Mouse (Mus musculus) hindbrain, embryonic 12.5 days (tissue): ENCODE measurements around the gene Sytl1. TPM values are rescaled to one million over a fixed set of nuclear protein-coding genes. Genes with fewer than 3 reads are reported as not detected.

Source experiments
- ATAC-seq: fragments of 200-750 bp; cut with Nextera tagmentation; 2 replicates; pipeline ENCODE4 v1.8.0; 2017; ENCODE audit warnings: moderate TSS enrichment; ENCODE audit not compliant: low FRiP score
- H3K27ac ChIP-seq: fragments of 300-500 bp; sonication (generic); 2 replicates; pipeline ENCODE4 v1.5.1; 2016; ENCODE audit warnings: mild to moderate bottlenecking
- H3K27me3 ChIP-seq: fragments of 300-500 bp; sonication (generic); 2 replicates; pipeline ENCODE4 v1.6.1; 2016; ENCODE audit warnings: mild to moderate bottlenecking
- H3K36me3 ChIP-seq: fragments of 300-500 bp; sonication (generic); 2 replicates; pipeline ENCODE4 v1.6.1; 2016; ENCODE audit warnings: mild to moderate bottlenecking
- H3K4me1 ChIP-seq: fragments of 300-500 bp; sonication (generic); 2 replicates; pipeline ENCODE4 v1.6.1; 2016
- H3K4me2 ChIP-seq: fragments of 300-500 bp; sonication (generic); replicated peaks from 2 replicates; pipeline ENCODE4 v1.6.1; 2016; ENCODE audit warnings: mild to moderate bottlenecking
- H3K4me3 ChIP-seq: fragments of 300-500 bp; sonication (generic); 2 replicates; pipeline ENCODE4 v1.5.1; 2016; ENCODE audit warnings: mild to moderate bottlenecking
- H3K9ac ChIP-seq: fragments of 300-500 bp; sonication (generic); 2 replicates; pipeline ENCODE4 v1.6.1; 2016; ENCODE audit warnings: mild to moderate bottlenecking, moderate library complexity
- H3K9me3 ChIP-seq: fragments of 300-500 bp; sonication (generic); replicated peaks from 2 replicates; pipeline ENCODE4 v1.6.1; 2016; ENCODE audit warnings: mild to moderate bottlenecking
- WGBS: fragments of 180-500 bp; shearing (Covaris S2); methylation state at CpG from one replicate; pipeline ENCODE4 v1.1.7; 2016; 5-methylcytosine and 5-hydroxymethylcytosine counted together
- polyA plus RNA-seq: library from polyadenylated mRNA; unstranded; fragments of >200 nt; fragmentation: Nextera tagmentation; extraction: Ambion mirVana; gene quantifications from 2 replicates; pipeline ENCODE4 v1.2.1, GENCODE M21; 2016

Sytl1 gene
- 0.67 and 1.2 TPM in 2 replicates for polyA plus RNA-seq

GRCm38 (mm10) chr4:133262882-133263281 lies at the start of gene Sytl1:
Gene Sytl1, minus strand, starts transcription at chr4:133263113.
- Histone ChIP-seq H3K4me1 (no peaks in the 10 kb centered on the region), H3K4me3 (no peak within 1 kb of the TSS), H3K4me2 (no peak within 1 kb of the TSS), H3K27ac (no peak within 1 kb of the TSS), H3K27me3 (peaks cover 6% of the 10 kb centered on the region), H3K9me3 (0 out of 2 replicates have a peak, but pooled peaks cover 7% of the 10 kb centered on the region), H3K9ac (no peak within 1 kb of the TSS), H3K36me3 (peaks cover 45% of the 10 kb centered on the region)
- no peak for ATAC-seq
- WGBS: 43% methylated on average over 7 of the region's 7 CpGs

- H3K27me3 ChIP-seq: no peaks in the 10 kb centered on the region
- H3K9me3 ChIP-seq: no peaks in the 10 kb centered on the region
- H3K4me2 ChIP-seq: no peak overlapping the region
- H3K9ac ChIP-seq: no peak overlapping the region
- H3K4me1 ChIP-seq: no peaks in the 10 kb centered on the region
- no peak overlapping the region for H3K4me3 ChIP-seq
- 0% methylated on average over 3 of the region's 3 CpGs for WGBS
- peaks cover 24% of the 10 kb centered on the region for H3K36me3 ChIP-seq
- ATAC-seq: no peak
- no peak overlapping the region for H3K27ac ChIP-seq
Measured at GRCm38 (mm10) chr4:133309948-133310347, 47.0 kb upstream of the Sytl1 start.

DNA sequence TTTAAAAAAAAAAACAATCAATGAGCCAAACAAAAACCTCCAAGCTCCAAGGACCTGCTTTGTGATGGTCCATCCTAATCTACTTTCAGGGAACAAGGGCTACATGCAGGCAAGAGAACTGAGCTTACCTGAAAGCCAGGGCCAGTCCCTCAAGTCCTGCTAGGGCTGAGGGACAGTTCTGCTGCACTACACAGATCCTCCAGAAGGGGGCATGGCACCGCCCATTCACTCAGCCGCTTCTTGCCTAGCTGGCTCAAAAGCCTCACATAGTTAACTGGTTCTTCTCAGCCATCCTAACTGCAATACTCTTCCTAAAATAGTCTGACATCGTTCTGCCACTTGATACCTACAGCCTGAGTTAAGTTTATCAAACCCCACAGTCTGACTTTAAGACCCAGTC lies 44.4 kb upstream of the Sytl1 start:
- no peaks in the 10 kb centered on the region for H3K27me3 ChIP-seq
- no peak for ATAC-seq
- no peak overlapping the region for H3K4me2 ChIP-seq
- no peaks in the 10 kb centered on the region for H3K9me3 ChIP-seq
- H3K4me3 ChIP-seq: no peak overlapping the region
- WGBS: 46% methylated on average over 3 of the region's 3 CpGs
- H3K27ac ChIP-seq: no peak overlapping the region
- peaks cover 26% of the 10 kb centered on the region for H3K36me3 ChIP-seq
- H3K9ac ChIP-seq: no peak overlapping the region
- H3K4me1 ChIP-seq: no peaks in the 10 kb centered on the region

- ATAC-seq: no peak
- no peak overlapping the region for H3K4me2 ChIP-seq
- H3K27ac ChIP-seq: no peak overlapping the region
- WGBS: 86% methylated on average over 7 of the region's 7 CpGs
- no peaks in the 10 kb centered on the region for H3K27me3 ChIP-seq
- H3K36me3 ChIP-seq: peaks cover 33% of the 10 kb centered on the region
- no peak overlapping the region for H3K9ac ChIP-seq
- H3K4me1 ChIP-seq: 0 out of 2 replicates have a peak, but pooled peaks cover 3% of the 10 kb centered on the region
- no peaks in the 10 kb centered on the region for H3K9me3 ChIP-seq
- H3K4me3 ChIP-seq: no peak overlapping the region
Measured at GRCm38 (mm10) chr4:133305825-133306224, 42.9 kb upstream of the Sytl1 start.

- 93% methylated on average over 7 of the region's 7 CpGs for WGBS
- Histone ChIP-seq H3K36me3 (peaks cover 44% of the 10 kb centered on the region), H3K9me3 (no peaks in the 10 kb centered on the region)
Measured at GRCm38 (mm10) chr4:133304770-133305169, 41.9 kb upstream of the Sytl1 start.

DNA sequence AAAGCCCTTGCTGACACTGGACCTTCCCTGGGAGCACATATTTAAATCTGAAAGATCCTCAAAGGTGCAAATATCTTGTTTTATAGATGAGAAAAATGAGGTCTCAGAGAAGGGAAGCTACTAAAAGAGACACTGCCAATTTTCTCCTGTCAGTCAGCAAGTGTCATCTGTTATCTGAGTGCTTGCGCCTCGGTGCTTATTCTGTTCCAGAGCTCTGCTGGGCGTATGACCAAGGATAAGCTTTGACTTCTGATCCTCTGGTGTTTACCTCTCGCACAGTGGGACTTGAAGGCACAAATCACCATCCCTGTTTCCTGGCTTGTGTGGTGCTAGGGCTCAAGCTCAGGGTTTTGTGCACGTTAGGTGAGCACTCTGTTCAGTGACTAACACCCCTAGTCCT lies 39.8 kb upstream of the Sytl1 start:
- Histone ChIP-seq H3K4me3 (no peak overlapping the region), H3K27ac (no peak overlapping the region), H3K9me3 (no peaks in the 10 kb centered on the region), H3K4me1 (peaks cover 26% of the 10 kb centered on the region), H3K9ac (no peak overlapping the region), H3K4me2 (no peak overlapping the region), H3K36me3 (peaks cover 39% of the 10 kb centered on the region), H3K27me3 (no peaks in the 10 kb centered on the region)
- no peak for ATAC-seq
- WGBS: 85% methylated on average over 5 of the region's 5 CpGs

More at GRCm38 (mm10) chr4:133304770-133305169, 41.9 kb upstream of the Sytl1 start:
- ATAC-seq: no peak
- no peak overlapping the region for H3K4me3 ChIP-seq
- 0 out of 2 replicates have a peak, but pooled peaks cover 5% of the 10 kb centered on the region for H3K4me1 ChIP-seq
- H3K27me3 ChIP-seq: no peaks in the 10 kb centered on the region
- H3K27ac ChIP-seq: no peak overlapping the region
- no peak overlapping the region for H3K9ac ChIP-seq
- no peak overlapping the region for H3K4me2 ChIP-seq

GRCm38 (mm10) chr4:133301802-133302201 lies 38.9 kb upstream of the Sytl1 start:
- peaks cover 43% of the 10 kb centered on the region for H3K36me3 ChIP-seq
- H3K9me3 ChIP-seq: no peaks in the 10 kb centered on the region
- no peak overlapping the region for H3K27ac ChIP-seq
- H3K4me2 ChIP-seq: no peak overlapping the region
- no peaks in the 10 kb centered on the region for H3K27me3 ChIP-seq
- 26% methylated on average over 4 of the region's 4 CpGs for WGBS
- peaks cover 33% of the 10 kb centered on the region for H3K4me1 ChIP-seq
- no peak overlapping the region for H3K4me3 ChIP-seq
- no peak overlapping the region for H3K9ac ChIP-seq
- ATAC-seq: no peak

- Histone ChIP-seq H3K4me3 (no peak overlapping the region), H3K4me2 (no peak overlapping the region), H3K36me3 (peaks cover 49% of the 10 kb centered on the region), H3K9me3 (no peaks in the 10 kb centered on the region), H3K9ac (no peak overlapping the region), H3K27me3 (no peaks in the 10 kb centered on the region), H3K4me1 (peaks cover 33% of the 10 kb centered on the region), H3K27ac (no peak overlapping the region)
- WGBS: 92% methylated on average over 11 of the region's 11 CpGs
- no peak for ATAC-seq
Measured at GRCm38 (mm10) chr4:133300421-133300820, 37.5 kb upstream of the Sytl1 start.

GRCm38 (mm10) chr4:133299701-133300100 lies 36.8 kb upstream of the Sytl1 start:
- WGBS: 58% methylated on average over 5 of the region's 5 CpGs
- Histone ChIP-seq H3K27ac (peak overlapping the region; percentile 72), H3K27me3 (no peaks in the 10 kb centered on the region)

DNA sequence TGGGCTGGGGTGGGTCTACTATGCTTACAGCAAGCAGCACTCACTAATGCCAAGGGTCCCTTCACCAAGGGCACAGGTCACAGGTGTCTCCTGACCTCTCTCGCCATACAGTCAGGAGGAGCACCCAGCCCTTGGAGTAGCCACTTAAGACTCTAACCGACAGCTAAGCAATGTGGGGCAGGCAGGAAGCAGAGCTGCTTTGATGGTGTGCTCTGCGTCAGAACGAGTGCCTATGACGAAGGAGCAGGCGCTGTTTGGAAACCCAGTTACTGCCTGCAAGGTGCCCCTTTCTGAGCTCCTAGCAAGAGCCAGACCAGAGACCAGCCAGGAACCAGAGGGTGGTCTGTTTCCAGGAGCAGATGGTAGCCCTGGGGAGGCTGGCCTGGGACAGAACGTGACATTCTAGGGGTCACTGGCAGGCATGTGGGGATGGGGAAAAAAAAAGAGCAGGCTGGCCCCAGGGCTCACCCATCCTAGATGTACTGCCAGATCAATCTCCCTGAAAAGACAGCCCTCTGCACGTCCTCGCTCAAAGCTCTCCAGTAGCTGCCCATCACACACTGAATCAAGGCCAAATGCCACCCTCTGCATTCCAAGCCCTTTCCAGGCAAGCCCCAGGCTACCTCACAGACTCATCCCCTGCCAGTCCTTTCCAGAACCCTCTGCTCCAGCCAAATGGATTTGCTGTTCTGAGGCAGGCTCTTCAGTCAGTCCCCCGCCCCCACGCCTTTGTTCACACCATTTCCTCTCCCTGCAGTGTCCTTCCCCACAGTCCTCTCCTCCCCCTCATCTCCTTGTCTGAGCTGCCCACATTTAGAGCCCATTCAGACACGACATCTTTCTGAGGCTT lies 35.8 kb upstream of the Sytl1 start:
- H3K4me1 ChIP-seq: peaks cover 38% of the 10 kb centered on the region
- no peaks in the 10 kb centered on the region for H3K9me3 ChIP-seq
- no peak overlapping the region for H3K4me2 ChIP-seq
- peak overlapping the region; percentile 32; the same call in 1 of the 2 replicates for H3K9ac ChIP-seq
- peak overlapping the region; percentile 72 for H3K27ac ChIP-seq
- no peak for ATAC-seq
- H3K27me3 ChIP-seq: no peaks in the 10 kb centered on the region; the same call in 1 of the 2 replicates
- 28% methylated on average over 12 of the region's 12 CpGs for WGBS
- peaks cover 51% of the 10 kb centered on the region for H3K36me3 ChIP-seq
- H3K4me3 ChIP-seq: no peak overlapping the region

More at GRCm38 (mm10) chr4:133299701-133300100, 36.8 kb upstream of the Sytl1 start:
- H3K4me2 ChIP-seq: no peak overlapping the region
- ATAC-seq: no peak
- H3K4me3 ChIP-seq: no peak overlapping the region
- peaks cover 54% of the 10 kb centered on the region for H3K36me3 ChIP-seq
- peak overlapping the region; percentile 33; the same call in 1 of the 2 replicates for H3K9ac ChIP-seq
- H3K4me1 ChIP-seq: peaks cover 33% of the 10 kb centered on the region
- H3K9me3 ChIP-seq: no peaks in the 10 kb centered on the region

- peak; percentile 74 for ATAC-seq
- H3K4me2 ChIP-seq: no peak overlapping the region; the same call in 1 of the 2 replicates
- no peaks in the 10 kb centered on the region; the same call in 1 of the 2 replicates for H3K27me3 ChIP-seq
Measured at GRCm38 (mm10) chr4:133297801-133298238, 34.9 kb upstream of the Sytl1 start.

GRCm38 (mm10) chr4:133297360-133297759 lies 34.4 kb upstream of the Sytl1 start:
- H3K4me1 ChIP-seq: peaks cover 52% of the 10 kb centered on the region
- H3K9ac ChIP-seq: no peak overlapping the region
- 60% methylated on average over 10 of the region's 10 CpGs for whole genome bisulfite sequencing
- H3K4me3 ChIP-seq: no peak overlapping the region
- no peaks in the 10 kb centered on the region; the same call in 1 of the 2 replicates for H3K27me3 ChIP-seq
- H3K4me2 ChIP-seq: no peak overlapping the region
- peaks cover 41% of the 10 kb centered on the region for H3K36me3 ChIP-seq
- H3K27ac ChIP-seq: no peak overlapping the region
- no peaks in the 10 kb centered on the region for H3K9me3 ChIP-seq
- 0 out of 2 replicates have a peak, but pooled peaks have one; percentile 3 for ATAC-seq

More at GRCm38 (mm10) chr4:133297801-133298238, 34.9 kb upstream of the Sytl1 start:
- Histone ChIP-seq H3K4me1 (peaks cover 48% of the 10 kb centered on the region), H3K27ac (peak overlapping the region; percentile 72; the same call in 1 of the 2 replicates), H3K9ac (0 out of 2 replicates have a peak overlapping the region, but pooled peaks have one; percentile 25), H3K4me3 (no peak overlapping the region), H3K36me3 (peaks cover 43% of the 10 kb centered on the region), H3K9me3 (no peaks in the 10 kb centered on the region)
- WGBS: 2% methylated on average over 5 of the region's 5 CpGs
